Mouse (Mus musculus) adrenal gland, adult 18-20 months (tissue): ENCODE measurements around the gene Gng7. TPM values are rescaled to one million over a fixed set of nuclear protein-coding genes. Genes with fewer than 3 reads are reported as not detected.

Source experiments
- DNase-seq, 2 experiments: peaks; one replicate each; pipeline ENCODE4 v3.0.0; 2021 to 2022; ENCODE audit warnings: low spot score in 2 of 2
- total RNA-seq, 2 experiments: library from RNA; stranded (reverse); gene quantifications; 1 replicate in 1 of 2; 2 replicates in 1 of 2; pipeline ENCODE4 v1.2.3; 2021

The Gng7 gene
- total RNA-seq, 2 experiments from 2014 or later: 7.0 to 11.1 TPM

GRCm38 (mm10) chr10:80947802-80948201 is 66.9 kb downstream of the Gng7 start:
- no peak for DNase-seq

DNA sequence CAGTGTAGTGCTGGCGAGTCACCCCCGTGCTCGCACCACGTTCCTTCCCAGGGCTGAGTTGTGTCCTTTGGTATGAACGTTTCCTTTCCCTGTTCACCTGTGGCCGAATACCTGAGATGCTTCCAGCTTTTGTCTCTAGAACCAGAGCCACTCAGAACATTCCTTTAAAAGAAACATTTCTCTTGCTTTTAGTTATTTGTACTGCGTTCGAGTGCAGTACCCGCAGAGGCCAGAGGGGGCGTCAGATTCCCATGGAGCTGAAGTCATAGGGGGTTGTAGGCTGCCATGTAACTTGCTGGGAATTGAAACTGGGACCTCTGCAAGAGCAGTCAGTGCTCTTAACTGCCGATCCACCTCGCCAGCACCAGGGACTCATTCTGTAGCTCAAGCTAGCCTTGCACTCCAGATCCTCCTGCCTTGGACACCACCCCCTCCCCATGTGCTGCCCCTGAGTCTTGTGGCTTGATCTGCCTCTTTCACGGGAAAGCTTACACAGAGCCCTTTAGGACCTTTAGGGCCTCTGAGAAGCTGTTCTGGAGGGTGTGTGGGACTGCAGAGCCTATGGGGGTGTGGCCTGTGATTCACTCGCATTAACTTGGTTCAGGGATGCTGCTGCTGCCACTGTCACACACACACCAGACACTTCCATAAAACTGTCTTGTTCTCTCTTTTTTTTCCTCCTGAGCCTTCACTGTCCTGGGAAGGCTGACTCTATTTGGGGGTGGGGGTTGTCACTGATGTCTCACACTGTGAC is 67.9 kb downstream of the Gng7 start:
- no peak for DNase-seq

GRCm38 (mm10) chr10:80944231-80944630 is 70.5 kb downstream of the Gng7 start:
- no peak for DNase-seq

- DNase-seq: no peak
Measured at GRCm38 (mm10) chr10:80943701-80944100, 71.0 kb downstream of the Gng7 start.

DNA sequence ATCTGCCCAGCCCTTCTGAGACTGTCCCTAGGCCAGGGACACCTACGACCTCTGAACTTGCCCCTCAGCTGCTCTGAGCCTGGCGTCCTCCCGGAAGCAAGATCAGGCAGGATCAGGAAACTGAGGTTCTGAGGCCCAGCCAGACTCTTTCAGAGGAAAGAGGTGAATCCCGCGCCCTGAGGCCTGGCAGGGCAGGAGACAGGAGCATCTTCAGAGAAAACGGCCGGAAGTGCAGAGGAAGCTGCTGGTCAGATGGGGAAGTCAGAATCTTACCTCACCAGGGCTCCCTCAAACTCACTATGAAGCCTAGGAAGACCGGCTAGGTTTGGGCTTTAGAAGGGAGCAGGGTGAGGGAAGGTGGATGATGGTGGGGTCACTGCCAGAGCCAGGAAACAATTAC is 71.8 kb downstream of the Gng7 start:
- DNase-seq: no peak

DNA sequence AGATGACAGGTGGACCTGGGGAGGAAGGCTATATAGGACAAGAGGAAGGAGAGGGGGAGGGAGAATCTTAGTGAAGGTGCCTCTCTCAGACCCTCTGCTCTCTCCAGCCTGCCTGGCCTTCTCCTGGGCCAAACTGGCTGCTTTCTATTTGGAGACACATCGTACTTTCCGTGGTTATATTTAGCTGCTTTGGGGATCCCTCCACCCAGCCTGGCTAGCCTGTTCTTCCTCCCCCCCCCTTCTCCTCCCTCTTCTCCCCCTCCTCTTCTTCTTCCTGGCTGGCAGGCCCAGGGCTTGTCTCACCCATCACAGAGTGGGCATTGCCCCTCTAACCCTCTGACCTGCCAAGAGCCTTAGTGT is 73.8 kb downstream of the Gng7 start:
- DNase-seq: no peak

- no peak for DNase-seq
Measured at GRCm38 (mm10) chr10:80940320-80940987, 74.3 kb downstream of the Gng7 start.

DNA sequence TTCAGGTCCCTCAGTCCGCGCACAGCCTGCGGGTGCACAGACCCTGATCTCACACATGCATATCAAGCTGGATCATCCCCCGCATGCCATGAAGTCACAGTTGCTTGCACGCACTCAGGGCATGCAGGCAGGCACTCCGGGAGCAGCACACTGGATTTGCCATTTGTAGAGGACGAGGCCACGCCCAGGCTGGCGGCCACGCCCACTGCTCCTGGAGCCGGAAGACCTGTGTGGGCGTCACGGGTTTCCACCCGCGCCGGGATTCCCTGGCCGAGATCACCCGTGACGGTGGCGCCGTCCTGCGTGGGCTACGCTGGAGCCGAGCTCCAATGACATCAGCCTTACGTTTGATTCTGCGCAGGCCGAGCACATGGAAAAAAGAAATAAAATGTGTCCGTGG is 75.1 kb downstream of the Gng7 start:
- peak; percentile 83 to 85 for DNase-seq

DNA sequence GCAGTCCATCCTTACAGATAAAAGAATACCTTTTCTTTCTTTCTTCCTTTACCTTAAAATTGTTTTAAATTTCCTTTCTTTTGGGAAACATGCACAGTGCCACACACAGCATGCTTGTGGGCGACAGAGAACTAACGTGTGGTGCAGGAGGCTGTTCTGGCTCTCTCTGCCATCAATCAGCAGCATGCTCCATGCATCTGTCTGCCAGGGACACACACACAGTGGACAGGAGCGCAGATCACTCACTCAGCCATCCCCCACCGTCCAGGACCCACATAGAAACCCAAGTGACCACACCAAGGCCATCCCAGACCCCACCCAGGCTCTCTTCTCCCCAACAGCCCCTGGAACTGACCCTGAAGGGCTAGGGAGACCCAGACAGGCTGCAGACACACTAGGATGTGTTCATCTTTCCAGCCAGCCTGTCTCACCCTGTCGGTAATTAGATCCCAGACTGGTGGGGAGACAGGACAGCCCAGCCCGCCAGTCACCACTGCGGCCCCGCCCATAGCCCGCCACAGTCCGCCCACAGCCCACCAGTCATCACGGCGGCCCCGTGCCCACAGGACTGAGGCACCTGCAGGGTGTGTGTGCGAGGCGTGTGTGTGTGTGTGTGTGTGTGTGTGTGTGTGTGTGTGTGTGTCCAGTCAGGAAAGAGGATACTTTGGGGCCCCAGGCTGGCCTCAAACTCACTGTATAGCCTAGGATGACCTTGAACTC is 75.8 kb downstream of the Gng7 start:
- no peak for DNase-seq

DNA sequence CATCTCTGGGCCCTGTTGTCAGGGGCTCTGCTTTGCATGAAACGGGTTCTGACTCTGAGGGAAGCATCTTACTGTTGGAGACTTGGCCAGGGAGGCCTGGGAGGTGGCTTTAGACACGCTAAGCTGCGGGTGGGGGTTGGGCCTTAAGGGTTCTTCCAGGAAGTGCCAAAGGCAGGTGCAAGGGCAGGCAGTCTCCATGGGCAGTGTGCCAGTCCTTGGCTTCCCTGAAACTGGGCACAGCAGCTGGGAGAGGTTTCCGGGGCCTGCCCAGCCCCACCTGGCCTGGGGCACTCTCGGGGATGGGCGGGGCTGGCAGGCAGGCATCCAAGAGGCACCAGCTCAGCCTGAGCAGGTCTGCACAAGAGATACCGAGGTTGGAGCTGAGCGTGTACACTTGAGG is 77.1 kb downstream of the Gng7 start:
- no peak for DNase-seq

DNA sequence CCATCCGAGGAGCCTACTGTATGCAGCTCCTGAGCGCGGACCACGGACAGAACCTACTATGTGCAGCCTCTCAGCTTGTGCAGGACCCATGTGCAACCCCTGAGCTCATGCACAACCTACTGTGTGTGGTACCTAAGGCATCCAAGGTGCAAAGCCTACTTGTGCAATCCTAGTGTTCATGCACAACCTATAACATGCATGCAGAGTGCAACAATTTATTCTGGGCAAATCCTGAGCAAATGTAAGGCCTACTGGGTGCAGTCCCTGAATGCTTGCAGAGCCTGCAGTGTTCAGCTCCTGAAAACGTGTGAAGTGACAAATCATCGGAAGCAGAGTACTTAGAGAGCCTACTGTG is 78.0 kb downstream of the Gng7 start:
- DNase-seq: no peak

DNA sequence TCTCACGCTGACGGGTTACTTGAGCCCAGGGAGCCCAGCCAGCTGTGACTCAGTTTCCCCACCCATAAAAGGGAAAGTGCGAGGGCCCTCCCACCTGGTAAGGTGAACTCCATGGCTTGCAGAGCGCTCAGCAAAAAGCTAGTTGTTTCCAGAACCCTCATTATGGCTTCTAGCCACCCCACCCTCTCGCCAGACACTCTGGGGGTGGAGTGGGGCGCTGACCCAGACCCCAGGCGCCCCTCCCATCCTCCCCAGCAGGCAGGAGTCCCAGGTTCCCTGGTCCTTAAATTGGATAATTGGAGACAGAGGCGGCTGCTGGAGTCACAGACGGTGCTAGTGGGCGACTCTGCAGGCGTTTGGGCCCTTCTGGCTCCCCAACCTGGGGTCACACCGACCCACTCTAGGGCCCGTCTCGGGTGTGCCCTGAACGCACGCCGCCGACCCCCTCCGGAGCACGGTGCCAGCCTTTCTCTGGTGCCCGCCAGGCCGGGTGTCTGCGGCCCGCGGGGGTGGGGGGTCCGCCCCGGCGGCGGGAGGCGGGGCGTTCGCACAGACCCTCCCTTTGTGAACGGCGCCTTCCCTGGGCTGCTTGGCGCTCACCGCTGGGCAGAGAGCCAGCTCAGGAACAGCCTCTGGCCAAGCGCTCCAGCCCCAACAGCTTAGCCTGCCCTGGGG is 78.5 kb downstream of the Gng7 start:
- DNase-seq: peak; percentile 57 to 69

- no peak for DNase-seq
Measured at GRCm38 (mm10) chr10:80935698-80936097, 79.0 kb downstream of the Gng7 start.

- DNase-seq: no peak
Measured at GRCm38 (mm10) chr10:80935241-80935640, 79.5 kb downstream of the Gng7 start.

- no peak for DNase-seq
Measured at GRCm38 (mm10) chr10:80934136-80934985, 80.4 kb downstream of the Gng7 start.

GRCm38 (mm10) chr10:80933421-80933979 is 81.2 kb downstream of the Gng7 start:
- no peak for DNase-seq

DNA sequence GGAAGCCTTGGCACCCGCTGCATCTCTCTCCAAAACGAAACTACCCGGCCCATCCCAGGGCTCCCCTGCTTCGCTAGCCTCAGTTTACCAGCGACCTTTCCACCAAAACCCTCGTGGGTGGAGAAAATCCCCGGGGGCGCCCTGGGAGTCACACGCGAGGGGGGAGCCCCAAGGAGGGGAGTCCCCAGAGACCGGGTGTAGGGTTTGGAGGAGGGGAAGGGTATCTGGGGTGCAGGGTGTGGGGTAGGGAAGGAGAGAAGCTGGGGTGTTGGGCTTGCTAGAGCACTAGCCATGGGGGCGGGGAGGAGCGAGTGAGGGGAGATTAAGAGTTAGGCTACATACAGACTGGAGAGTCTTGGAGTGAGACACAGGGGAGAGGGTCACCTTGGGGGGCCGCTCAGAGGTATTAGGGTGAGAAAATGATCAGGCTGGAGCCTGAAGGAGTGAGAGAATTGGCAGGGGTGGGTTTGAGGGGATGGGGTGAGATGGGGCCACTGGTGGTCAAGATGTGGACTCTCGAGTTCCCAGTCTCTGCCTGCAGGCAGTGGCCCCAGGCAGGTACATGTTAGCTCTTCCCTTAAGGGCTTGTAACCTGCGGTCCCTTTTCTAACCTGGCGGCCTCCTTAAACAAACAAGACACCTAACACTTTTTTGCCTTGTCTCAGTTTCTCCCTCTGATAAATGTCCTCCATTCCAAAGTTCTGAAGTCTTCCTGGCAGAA is 81.9 kb downstream of the Gng7 start:
- DNase-seq: no peak

- no peak for DNase-seq
Measured at GRCm38 (mm10) chr10:80932206-80932605, 82.5 kb downstream of the Gng7 start.

- no peak for DNase-seq
Measured at GRCm38 (mm10) chr10:80931695-80932094, 83.0 kb downstream of the Gng7 start.

- DNase-seq: no peak
Measured at GRCm38 (mm10) chr10:80931153-80931671, 83.5 kb downstream of the Gng7 start.
